Mouse (Mus musculus) E14TG2a.4 (cell line): Measurements from ENCODE around the gene Smoc2.

ENCODE experiments used
- CTCF ChIP-seq: conservative IDR thresholded peaks from 2 replicates; pipeline ENCODE4 v1.5.1; 2014; ENCODE audit warnings: low read length
- NANOG ChIP-seq: IDR thresholded peaks from 2 replicates; pipeline ENCODE4 v1.6.1; 2014; ENCODE audit warnings: borderline replicate concordance, low read length, mixed read lengths

DNA sequence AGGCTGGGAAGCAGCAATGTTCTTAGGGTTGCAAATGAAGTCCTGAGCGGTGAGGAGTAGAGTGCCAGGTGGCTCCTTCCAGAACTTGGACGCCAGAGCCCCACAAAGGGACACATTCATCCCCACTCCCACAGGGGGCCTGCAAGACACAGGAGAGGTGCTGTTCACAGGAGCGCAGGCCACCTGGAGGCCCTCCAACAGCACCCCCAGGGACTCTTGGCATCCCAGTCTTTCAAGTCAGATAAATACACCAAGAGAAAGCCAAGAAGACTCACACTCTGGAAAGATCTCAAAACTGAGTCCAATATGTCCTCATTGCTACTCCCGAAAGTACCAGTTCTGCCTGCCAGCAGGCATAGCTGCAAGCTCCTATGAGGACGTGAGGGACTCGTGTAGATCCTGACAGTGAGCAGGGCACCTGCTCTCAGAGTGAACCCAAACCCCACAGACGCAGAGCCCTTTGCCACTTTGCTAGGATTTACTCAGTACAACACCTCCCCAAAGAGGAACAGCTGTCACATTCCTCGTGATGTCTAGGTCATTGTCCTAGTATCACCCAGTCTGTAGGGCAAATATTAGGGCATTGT, 141.2 kb downstream of the Smoc2 start:
- TF ChIP-seq CTCF (no peak), NANOG (no peak)
